Mouse (Mus musculus) lung, embryonic 15.5 days (tissue): ENCODE measurements around the gene Atp11a. TPM values are rescaled to one million over a fixed set of nuclear protein-coding genes. Genes with fewer than 3 reads are reported as not detected.

Experiments
- ATAC-seq: fragments of 200-750 bp; cut with Nextera tagmentation; 2 replicates; pipeline ENCODE4 v1.8.0; 2017; ENCODE audit warnings: moderate number of reproducible peaks, borderline replicate concordance; ENCODE audit not compliant: low FRiP score, low TSS enrichment; ENCODE audit errors: extremely low read depth
- H3K27ac ChIP-seq: fragments of 300-500 bp; sonication (generic); 2 replicates; pipeline ENCODE4 v1.5.1; 2015; ENCODE audit warnings: moderate library complexity, mild to moderate bottlenecking, inconsistent platforms
- H3K27me3 ChIP-seq: fragments of 300-500 bp; sonication (generic); 2 replicates; pipeline ENCODE4 v1.6.1; 2015; ENCODE audit warnings: inconsistent platforms
- H3K36me3 ChIP-seq: fragments of 300-500 bp; sonication (generic); 2 replicates; pipeline ENCODE4 v1.6.1; 2015; ENCODE audit warnings: inconsistent platforms
- H3K4me1 ChIP-seq: fragments of 300-500 bp; sonication (generic); 2 replicates; pipeline ENCODE4 v1.6.1; 2015; ENCODE audit warnings: inconsistent platforms
- H3K4me2 ChIP-seq: fragments of 300-500 bp; sonication (generic); 2 replicates; pipeline ENCODE4 v1.6.1; 2015; ENCODE audit warnings: inconsistent platforms, mild to moderate bottlenecking, moderate library complexity
- H3K4me3 ChIP-seq: fragments of 300-500 bp; sonication (generic); 2 replicates; pipeline ENCODE4 v1.5.1; 2015; ENCODE audit warnings: mild to moderate bottlenecking, inconsistent platforms
- H3K9ac ChIP-seq: fragments of 300-500 bp; sonication (generic); 2 replicates; pipeline ENCODE4 v1.6.1; 2015; ENCODE audit warnings: inconsistent platforms
- H3K9me3 ChIP-seq: fragments of 300-500 bp; sonication (generic); 2 replicates; pipeline ENCODE4 v1.6.1; 2016; ENCODE audit warnings: inconsistent platforms
- WGBS: fragments of 180-500 bp; shearing (Covaris S2); methylation state at CpG from one replicate; pipeline ENCODE4 v1.1.7; 2015; 5-methylcytosine and 5-hydroxymethylcytosine counted together
- polyA plus RNA-seq: library from polyadenylated mRNA; unstranded; fragments of >200 nt; fragmentation: Nextera tagmentation; extraction: Ambion mirVana; gene quantifications from 2 replicates; pipeline ENCODE4 v1.2.1, GENCODE M21; 2015

Atp11a gene
- polyA plus RNA-seq, 1 experiment from 2014 or later = 21.8 TPM

GRCm38 (mm10) chr8:12799099-12799498, 42.3 kb downstream of the Atp11a start:
- 62% methylated on average over 6 of the region's 6 CpGs for WGBS
- Histone ChIP-seq H3K4me2 (no peak overlapping the region), H3K9me3 (no peaks in the 10 kb centered on the region), H3K4me3 (no peak overlapping the region), H3K36me3 (no peaks in the 10 kb centered on the region), H3K27me3 (no peaks in the 10 kb centered on the region), H3K9ac (no peak overlapping the region), H3K27ac (no peak overlapping the region), H3K4me1 (peaks cover 53% of the 10 kb centered on the region)
- ATAC-seq = no peak

GRCm38 (mm10) chr8:12799832-12800231, 43.0 kb downstream of the Atp11a start:
- no peak overlapping the region for H3K4me3 ChIP-seq
- H3K9me3 ChIP-seq = no peaks in the 10 kb centered on the region
- H3K36me3 ChIP-seq = no peaks in the 10 kb centered on the region
- no peaks in the 10 kb centered on the region for H3K27me3 ChIP-seq
- no peak for ATAC-seq
- 52% methylated on average over 6 of the region's 6 CpGs for WGBS
- H3K4me1 ChIP-seq = peaks cover 53% of the 10 kb centered on the region
- H3K4me2 ChIP-seq = no peak overlapping the region
- no peak overlapping the region for H3K9ac ChIP-seq
- H3K27ac ChIP-seq = no peak overlapping the region

GRCm38 (mm10) chr8:12800246-12800645, 43.4 kb downstream of the Atp11a start:
- Histone ChIP-seq H3K27ac (no peak overlapping the region), H3K9ac (no peak overlapping the region), H3K4me2 (no peak overlapping the region), H3K4me1 (peaks cover 55% of the 10 kb centered on the region), H3K9me3 (no peaks in the 10 kb centered on the region), H3K27me3 (no peaks in the 10 kb centered on the region), H3K4me3 (no peak overlapping the region), H3K36me3 (no peaks in the 10 kb centered on the region)
- no peak for ATAC-seq
- whole genome bisulfite sequencing = 55% methylated on average over 2 of the region's 2 CpGs

GRCm38 (mm10) chr8:12801586-12801985, 44.8 kb downstream of the Atp11a start:
- no peak overlapping the region for H3K4me2 ChIP-seq
- no peaks in the 10 kb centered on the region for H3K9me3 ChIP-seq
- H3K4me3 ChIP-seq = no peak overlapping the region
- H3K4me1 ChIP-seq = peaks cover 69% of the 10 kb centered on the region
- no peaks in the 10 kb centered on the region for H3K27me3 ChIP-seq
- H3K27ac ChIP-seq = peak overlapping the region; percentile 56
- 44% methylated on average over 10 of the region's 10 CpGs for WGBS
- H3K36me3 ChIP-seq = no peaks in the 10 kb centered on the region
- peak; percentile 48; the same call in 1 of the 2 replicates for ATAC-seq
- H3K9ac ChIP-seq = no peak overlapping the region

- no peak overlapping the region for H3K4me3 ChIP-seq
- H3K4me2 ChIP-seq = no peak overlapping the region
- H3K27ac ChIP-seq = peak overlapping the region; percentile 49
- H3K4me1 ChIP-seq = peaks cover 80% of the 10 kb centered on the region
- no peak for ATAC-seq
- no peaks in the 10 kb centered on the region for H3K36me3 ChIP-seq
- no peaks in the 10 kb centered on the region for H3K27me3 ChIP-seq
- H3K9me3 ChIP-seq = no peaks in the 10 kb centered on the region
- WGBS = 62% methylated on average over 10 of the region's 10 CpGs
- H3K9ac ChIP-seq = no peak overlapping the region
Measured at GRCm38 (mm10) chr8:12803121-12803520, 46.3 kb downstream of the Atp11a start.

GRCm38 (mm10) chr8:12804909-12805308, 48.1 kb downstream of the Atp11a start:
- H3K4me2 ChIP-seq = no peak overlapping the region
- no peak overlapping the region for H3K27ac ChIP-seq
- H3K4me3 ChIP-seq = no peak overlapping the region
- H3K27me3 ChIP-seq = no peaks in the 10 kb centered on the region
- ATAC-seq = no peak
- H3K9ac ChIP-seq = no peak overlapping the region
- H3K36me3 ChIP-seq = no peaks in the 10 kb centered on the region
- peaks cover 89% of the 10 kb centered on the region for H3K4me1 ChIP-seq
- no peaks in the 10 kb centered on the region for H3K9me3 ChIP-seq
- WGBS = 60% methylated on average over 5 of the region's 5 CpGs

- no peak overlapping the region for H3K4me3 ChIP-seq
- no peaks in the 10 kb centered on the region for H3K36me3 ChIP-seq
- H3K9me3 ChIP-seq = no peaks in the 10 kb centered on the region
- whole genome bisulfite sequencing = 57% methylated on average over 4 of the region's 4 CpGs
- no peak overlapping the region for H3K27ac ChIP-seq
- no peaks in the 10 kb centered on the region for H3K27me3 ChIP-seq
- peaks cover 83% of the 10 kb centered on the region for H3K4me1 ChIP-seq
- H3K9ac ChIP-seq = no peak overlapping the region
- H3K4me2 ChIP-seq = no peak overlapping the region
- ATAC-seq = no peak
Measured at GRCm38 (mm10) chr8:12805569-12805968, 48.8 kb downstream of the Atp11a start.

- ATAC-seq = peak; percentile 68; the same call in 1 of the 2 replicates
- Histone ChIP-seq H3K27me3 (no peaks in the 10 kb centered on the region), H3K4me3 (no peak overlapping the region), H3K27ac (peak overlapping the region; percentile 86), H3K36me3 (0 out of 2 replicates have a peak, but pooled peaks cover 13% of the 10 kb centered on the region), H3K4me1 (peaks cover 58% of the 10 kb centered on the region), H3K9ac (no peak overlapping the region; the same call in 1 of the 2 replicates), H3K9me3 (no peaks in the 10 kb centered on the region), H3K4me2 (no peak overlapping the region)
- 54% methylated on average over 2 of the region's 2 CpGs for WGBS
Measured at GRCm38 (mm10) chr8:12808018-12808417, 51.2 kb downstream of the Atp11a start.

GRCm38 (mm10) chr8:12809516-12809915, 52.7 kb downstream of the Atp11a start:
- no peak overlapping the region for H3K9ac ChIP-seq

GRCm38 (mm10) chr8:12811231-12811630, 54.4 kb downstream of the Atp11a start:
- H3K4me2 ChIP-seq = no peak overlapping the region
- no peak overlapping the region for H3K4me3 ChIP-seq
- H3K4me1 ChIP-seq = peaks cover 26% of the 10 kb centered on the region
- no peaks in the 10 kb centered on the region for H3K9me3 ChIP-seq
- 45% methylated on average over 6 of the region's 6 CpGs for WGBS
- H3K27me3 ChIP-seq = no peaks in the 10 kb centered on the region
- ATAC-seq = no peak
- H3K27ac ChIP-seq = no peak overlapping the region
- 0 out of 2 replicates have a peak, but pooled peaks cover 13% of the 10 kb centered on the region for H3K36me3 ChIP-seq
- no peak overlapping the region for H3K9ac ChIP-seq

More at GRCm38 (mm10) chr8:12809516-12809915, 52.7 kb downstream of the Atp11a start:
- ATAC-seq = no peak
- 81% methylated on average over 2 of the region's 2 CpGs for WGBS
- peaks cover 43% of the 10 kb centered on the region for H3K4me1 ChIP-seq
- no peaks in the 10 kb centered on the region for H3K27me3 ChIP-seq
- H3K27ac ChIP-seq = 0 out of 2 replicates have a peak overlapping the region, but pooled peaks have one; percentile 86
- H3K4me3 ChIP-seq = no peak overlapping the region
- no peak overlapping the region for H3K4me2 ChIP-seq
- H3K36me3 ChIP-seq = 0 out of 2 replicates have a peak, but pooled peaks cover 13% of the 10 kb centered on the region
- H3K9me3 ChIP-seq = no peaks in the 10 kb centered on the region

GRCm38 (mm10) chr8:12816412-12816811, 59.6 kb downstream of the Atp11a start:
- Histone ChIP-seq H3K36me3 (0 out of 2 replicates have a peak, but pooled peaks cover 17% of the 10 kb centered on the region), H3K9ac (no peak overlapping the region), H3K4me2 (no peak overlapping the region), H3K4me3 (no peak overlapping the region), H3K4me1 (no peaks in the 10 kb centered on the region), H3K9me3 (no peaks in the 10 kb centered on the region), H3K27me3 (no peaks in the 10 kb centered on the region), H3K27ac (peak overlapping the region; percentile 19; the same call in 1 of the 2 replicates)
- 67% methylated on average over 6 of the region's 6 CpGs for WGBS
- ATAC-seq = no peak

GRCm38 (mm10) chr8:12822892-12823291, 66.1 kb downstream of the Atp11a start:
- WGBS = 66% methylated on average over 7 of the region's 7 CpGs
- peaks cover 12% of the 10 kb centered on the region; the same call in 1 of the 2 replicates for H3K4me1 ChIP-seq
- no peak overlapping the region for H3K9ac ChIP-seq
- H3K9me3 ChIP-seq = no peaks in the 10 kb centered on the region
- peaks cover 42% of the 10 kb centered on the region for H3K36me3 ChIP-seq
- no peak for ATAC-seq
- H3K4me3 ChIP-seq = no peak overlapping the region
- no peaks in the 10 kb centered on the region for H3K27me3 ChIP-seq
- no peak overlapping the region for H3K4me2 ChIP-seq
- H3K27ac ChIP-seq = no peak overlapping the region

- Histone ChIP-seq H3K27ac (no peak overlapping the region), H3K9ac (no peak overlapping the region), H3K4me2 (no peak overlapping the region), H3K27me3 (no peaks in the 10 kb centered on the region), H3K36me3 (peaks cover 49% of the 10 kb centered on the region), H3K9me3 (no peaks in the 10 kb centered on the region), H3K4me1 (peaks cover 12% of the 10 kb centered on the region; the same call in 1 of the 2 replicates), H3K4me3 (no peak overlapping the region)
- 55% methylated on average over 10 of the region's 10 CpGs for WGBS
- no peak for ATAC-seq
Measured at GRCm38 (mm10) chr8:12824562-12824961, 67.7 kb downstream of the Atp11a start.
